Mouse (Mus musculus) layer of hippocampus, postnatal 25 days (tissue): ENCODE data around the gene Tent5a. TPM values are rescaled to one million over a fixed set of nuclear protein-coding genes. Genes with fewer than 3 reads are reported as not detected.

Experiments used
- DNase-seq, 2 experiments: peaks; one replicate each; pipeline ENCODE4 v3.0.0; 2022; ENCODE audit warnings: mixed read lengths in 2 of 2, low spot score in 1 of 2; ENCODE audit errors: extremely low spot score in 1 of 2
- total RNA-seq, 2 experiments: library from RNA; stranded (reverse); gene quantifications; 2 replicates each; pipeline ENCODE4 v1.2.3; 2021

Tent5a gene
- total RNA-seq, 2 experiments from 2014 or later, result 2.4 to 3.5 TPM

DNA sequence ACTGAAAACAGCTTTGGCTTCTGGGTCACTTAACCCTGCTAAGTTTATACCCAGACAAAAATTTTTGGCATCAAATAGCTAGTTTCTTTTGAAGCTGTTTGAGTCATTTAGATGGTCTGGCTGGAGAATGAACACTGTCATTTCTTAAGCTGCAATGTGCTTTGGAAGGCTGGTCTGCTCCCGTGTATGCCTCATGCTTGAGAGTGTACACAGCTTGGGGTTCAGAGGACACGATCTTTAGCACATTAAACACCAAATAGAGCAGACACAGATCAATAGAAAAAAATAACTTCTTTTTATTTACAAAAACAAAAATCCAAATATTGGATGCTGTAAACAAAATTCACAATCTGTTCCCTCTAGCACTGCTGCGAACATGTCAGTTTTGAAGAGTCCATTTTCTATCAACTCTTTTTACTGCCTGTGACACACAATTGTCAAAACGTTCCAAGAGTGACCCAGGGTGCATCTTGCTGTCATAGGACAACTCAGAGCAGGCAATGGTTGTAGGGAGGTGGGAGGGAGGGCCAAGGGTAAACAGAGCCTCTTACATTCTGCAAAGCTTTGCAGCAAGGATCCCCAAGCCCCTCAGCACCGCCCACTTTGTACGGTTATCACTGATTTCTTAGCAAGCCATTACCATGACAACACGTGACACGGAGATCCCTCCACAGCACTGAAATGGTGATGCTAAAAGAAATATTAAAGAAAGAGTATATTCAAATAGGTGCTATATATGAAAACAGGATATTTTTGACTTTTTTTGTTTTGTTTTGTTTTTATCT is 6.8 kb downstream of the Tent5a start:
- DNase-seq, result no peak

- no peak for DNase-seq
These were observed 11.0 kb downstream of the Tent5a start for GRCm38 (mm10) chr9:85316122-85316521.

- no peak for DNase-seq
These were observed 14.7 kb downstream of the Tent5a start, which contains the start of gene Gm11114 for GRCm38 (mm10) chr9:85312473-85312872. Gm11114 (plus strand) TSS chr9:85312773.

DNA sequence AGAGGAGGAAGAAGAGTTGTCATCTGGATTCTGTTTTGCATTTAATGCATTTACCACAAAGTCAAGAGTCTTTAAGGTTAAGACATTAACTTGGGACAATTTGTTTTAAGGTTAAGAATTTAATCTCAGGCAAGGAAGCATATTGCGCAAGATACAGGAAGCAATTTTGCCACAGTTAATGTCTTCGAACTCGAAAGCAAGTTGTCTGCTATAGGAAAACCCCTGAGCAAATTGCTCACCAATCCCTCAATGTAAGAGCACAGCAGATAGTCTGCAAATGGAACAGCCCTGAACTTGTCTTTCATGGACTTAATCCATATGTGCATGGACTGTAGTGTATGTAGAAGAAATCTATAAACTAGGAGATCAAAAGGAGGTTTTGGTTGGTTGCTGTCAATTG is 23.8 kb downstream of the Tent5a start:
- no peak for DNase-seq

DNA sequence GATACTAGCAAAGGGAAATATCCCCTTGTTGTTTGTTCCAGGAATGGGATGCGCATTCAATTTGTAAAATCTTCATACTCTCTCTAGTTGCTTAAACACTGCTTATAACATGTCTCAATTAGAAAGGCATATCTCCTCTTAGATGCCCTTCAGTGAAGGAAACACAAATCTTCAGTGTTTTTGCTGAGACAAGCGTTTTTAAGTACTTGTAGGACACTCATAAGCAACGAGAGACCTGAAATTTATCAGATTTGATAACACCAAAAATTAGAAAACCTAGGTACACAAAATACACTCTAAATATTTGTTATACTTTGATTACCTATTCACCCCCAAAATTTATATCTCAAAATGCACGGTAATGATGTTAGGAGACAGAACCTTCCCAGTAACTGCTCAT is 24.3 kb downstream of the Tent5a start:
- DNase-seq, result no peak

GRCm38 (mm10) chr9:85274114-85274513 is 53.0 kb downstream of the Tent5a start:
- DNase-seq, result no peak

Other genes with a start within 250 kb of the Tent5a start
- gene Gm11114, start 14.6 kb downstream of the Tent5a start, total RNA-seq, result not detected